Mouse (Mus musculus) kidney, adult 2 months (tissue): Measurements from ENCODE around the gene Zbtb4.

Experiments
- CTCF ChIP-seq: fragments of 200-500 bp; conservative IDR thresholded peaks from 2 replicates; pipeline ENCODE4 v1.5.1; 2011; ENCODE audit warnings: low read depth, mild to moderate bottlenecking, control low read depth, low read length, moderate library complexity, mixed read lengths; ENCODE audit not compliant: insufficient read depth, insufficient read length
- POLR2A ChIP-seq: fragments of 200-500 bp; IDR thresholded peaks from one replicate; pipeline ENCODE4 v1.6.1; 2011; ENCODE audit warnings: low read depth, low read length, control low read depth

GRCm38 (mm10) chr11:69803328-69803727 lies 37.6 kb downstream of the Zbtb4 start:
- TF ChIP-seq CTCF (no peak), POLR2A (no peak)
